Mouse (Mus musculus) erythroblast, embryonic 14.5 days (primary cell): ENCODE measurements around the gene Tasp1.

Experiments used
- GATA1 ChIP-seq: IDR thresholded peaks from 2 replicates; pipeline ENCODE4 v1.6.1; 2012; ENCODE audit warnings: low read length, inconsistent platforms, mixed read lengths
- TAL1 ChIP-seq: IDR thresholded peaks from 3 replicates; pipeline ENCODE4 v1.6.1; 2012; ENCODE audit warnings: low read length, inconsistent platforms, mixed read lengths

DNA sequence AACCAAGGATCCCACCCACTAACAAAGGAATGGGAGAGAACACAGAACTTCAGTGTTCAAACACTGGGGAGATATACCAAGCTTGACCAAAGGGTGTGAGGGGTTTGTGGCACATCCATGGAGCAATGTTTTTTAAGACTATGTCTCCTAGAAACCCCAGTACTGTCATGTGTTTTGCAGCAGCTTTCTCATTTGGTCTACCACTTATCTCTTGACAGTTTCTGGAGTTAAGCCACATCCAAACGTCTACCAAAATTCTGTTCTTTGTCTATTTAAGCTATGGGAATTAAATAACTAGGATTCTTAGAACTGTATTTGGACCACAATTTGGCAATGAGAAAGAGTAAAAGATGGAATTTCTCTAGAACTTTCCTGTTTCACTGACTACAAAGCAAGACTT, 282.1 kb downstream of the Tasp1 start:
- TF ChIP-seq GATA1 (no peak), TAL1 (no peak)
